Mouse (Mus musculus) hindbrain, embryonic 11.5 days (tissue): ENCODE results near the gene Fdxr. TPM values are rescaled to one million over a fixed set of nuclear protein-coding genes. Genes with fewer than 3 reads are reported as not detected.

Source experiments
- ATAC-seq: fragments of 200-750 bp; cut with Nextera tagmentation; 2 replicates; pipeline ENCODE4 v1.8.0; 2017; ENCODE audit warnings: mild to moderate bottlenecking, moderate TSS enrichment, moderate library complexity; ENCODE audit not compliant: low FRiP score
- DNase-seq: peaks from one replicate; pipeline ENCODE4 v3.0.0-alpha.2; 2015; ENCODE audit warnings: low spot score
- H3K27ac ChIP-seq: fragments of 300-500 bp; sonication (generic); 2 replicates; pipeline ENCODE4 v1.5.1; 2014; ENCODE audit warnings: mild to moderate bottlenecking, low read depth, low read length
- H3K27me3 ChIP-seq: fragments of 300-500 bp; sonication (generic); 2 replicates; pipeline ENCODE4 v1.6.1; 2014; ENCODE audit warnings: mild to moderate bottlenecking, low read length, moderate library complexity, mixed read lengths; ENCODE audit not compliant: control insufficient read depth, insufficient read depth
- H3K36me3 ChIP-seq: fragments of 300-500 bp; sonication (generic); 2 replicates; pipeline ENCODE4 v1.6.1; 2014; ENCODE audit warnings: mild to moderate bottlenecking, low read length, moderate library complexity, mixed read lengths; ENCODE audit not compliant: control insufficient read depth, insufficient read depth
- H3K4me1 ChIP-seq: fragments of 300-500 bp; sonication (generic); replicated peaks from 2 replicates; pipeline ENCODE4 v1.6.1; 2014; ENCODE audit warnings: low read length, mixed read lengths; ENCODE audit not compliant: control insufficient read depth, insufficient read depth
- H3K4me2 ChIP-seq: fragments of 300-500 bp; sonication (generic); replicated peaks from 2 replicates; pipeline ENCODE4 v1.6.1; 2014; ENCODE audit warnings: mild to moderate bottlenecking, low read depth, low read length
- H3K4me3 ChIP-seq: fragments of 300-500 bp; sonication (generic); 2 replicates; pipeline ENCODE4 v1.5.1; 2014; ENCODE audit warnings: low read depth, low read length
- H3K9ac ChIP-seq: fragments of 300-500 bp; sonication (generic); 2 replicates; pipeline ENCODE4 v1.6.1; 2014; ENCODE audit warnings: low read depth, low read length
- H3K9me3 ChIP-seq: fragments of 300-500 bp; sonication (generic); 2 replicates; pipeline ENCODE4 v1.6.1; 2016; ENCODE audit warnings: low read length; ENCODE audit not compliant: control insufficient read depth
- WGBS: fragments of 180-500 bp; shearing (Covaris S2); extraction: QIAGEN DNeasy Blood & Tissue Kit; methylation state at CpG from one replicate; pipeline ENCODE4 v1.1.7; 2014; 5-methylcytosine and 5-hydroxymethylcytosine counted together
- polyA plus RNA-seq: library from polyadenylated mRNA; unstranded; fragments of >200 nt; fragmentation: Nextera tagmentation; extraction: Ambion mirVana; gene quantifications from 2 replicates; pipeline ENCODE4 v1.2.1, GENCODE M21; 2014

The Fdxr gene
- polyA plus RNA-seq, 1 experiment from 2014 or later = 14.9 TPM

DNA sequence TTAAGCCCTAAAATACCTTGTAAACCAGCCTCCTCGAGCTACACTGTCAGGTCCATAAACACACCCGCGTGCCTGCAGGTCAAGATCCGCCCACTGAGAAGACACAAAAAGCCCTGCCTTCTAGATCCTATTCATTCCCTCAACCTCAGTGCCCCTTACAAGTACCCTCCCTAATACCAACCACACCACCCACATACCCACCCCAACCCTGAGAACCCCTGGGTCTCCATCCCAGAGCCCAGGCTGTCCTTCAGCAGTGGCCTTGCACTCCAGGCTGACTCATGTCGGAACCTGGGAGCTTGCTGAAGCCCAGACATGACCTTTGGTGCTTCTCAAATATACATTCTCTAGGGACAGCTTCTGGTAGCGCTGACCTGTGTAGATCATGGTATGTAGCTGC, 2.1 kb downstream of the Fdxr start:
- no peaks in the 10 kb centered on the region for H3K36me3 ChIP-seq
- no peak overlapping the region for H3K27ac ChIP-seq
- no peaks in the 10 kb centered on the region for H3K27me3 ChIP-seq
- 93% methylated on average over 6 of the region's 6 CpGs for WGBS
- DNase-seq (no peak), ATAC-seq (no peak)
- H3K9me3 ChIP-seq = no peaks in the 10 kb centered on the region
- H3K9ac ChIP-seq = no peak overlapping the region
- peaks cover 10% of the 10 kb centered on the region for H3K4me1 ChIP-seq
- no peak overlapping the region for H3K4me2 ChIP-seq
- no peak overlapping the region for H3K4me3 ChIP-seq

GRCm38 (mm10) chr11:115274178-115274577, 2.7 kb downstream of the Fdxr start:
- WGBS = 84% methylated on average over 7 of the region's 7 CpGs

DNA sequence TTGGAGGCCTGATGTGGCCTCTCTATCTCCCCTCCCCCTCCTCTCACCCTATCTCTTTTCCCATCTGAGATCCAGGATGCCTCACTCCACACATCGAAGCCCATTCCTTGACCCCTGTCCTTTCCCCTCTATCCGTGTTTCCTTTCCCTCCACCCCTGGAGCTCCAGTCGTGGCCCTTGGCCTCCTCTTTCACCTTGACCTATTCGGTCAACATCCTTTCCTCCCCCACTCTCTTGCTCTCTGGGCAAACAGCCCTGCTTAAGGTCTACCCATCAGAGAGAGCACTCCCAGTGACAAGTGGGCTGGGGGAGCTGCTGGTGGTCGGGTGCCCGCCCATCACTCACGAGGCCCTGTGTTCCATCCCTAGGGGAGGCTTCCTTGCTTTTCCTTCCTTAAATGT, 3.1 kb downstream of the Fdxr start:
- Histone ChIP-seq H3K4me2 (no peak overlapping the region), H3K36me3 (no peaks in the 10 kb centered on the region), H3K4me1 (peaks cover 12% of the 10 kb centered on the region), H3K27ac (no peak overlapping the region), H3K9ac (no peak overlapping the region), H3K27me3 (peaks cover 2% of the 10 kb centered on the region; the same call in 1 of the 2 replicates), H3K4me3 (no peak overlapping the region), H3K9me3 (no peaks in the 10 kb centered on the region)
- no peak for DNase-seq
- no peak for ATAC-seq
- WGBS = 64% methylated on average over 7 of the region's 7 CpGs

More at GRCm38 (mm10) chr11:115274178-115274577, 2.7 kb downstream of the Fdxr start:
- Histone ChIP-seq H3K9me3 (no peaks in the 10 kb centered on the region), H3K27ac (no peak overlapping the region), H3K27me3 (no peaks in the 10 kb centered on the region), H3K4me1 (peaks cover 12% of the 10 kb centered on the region), H3K36me3 (no peaks in the 10 kb centered on the region), H3K4me2 (no peak overlapping the region), H3K9ac (no peak overlapping the region), H3K4me3 (no peak overlapping the region)
- DNase-seq = no peak
- ATAC-seq = no peak

DNA sequence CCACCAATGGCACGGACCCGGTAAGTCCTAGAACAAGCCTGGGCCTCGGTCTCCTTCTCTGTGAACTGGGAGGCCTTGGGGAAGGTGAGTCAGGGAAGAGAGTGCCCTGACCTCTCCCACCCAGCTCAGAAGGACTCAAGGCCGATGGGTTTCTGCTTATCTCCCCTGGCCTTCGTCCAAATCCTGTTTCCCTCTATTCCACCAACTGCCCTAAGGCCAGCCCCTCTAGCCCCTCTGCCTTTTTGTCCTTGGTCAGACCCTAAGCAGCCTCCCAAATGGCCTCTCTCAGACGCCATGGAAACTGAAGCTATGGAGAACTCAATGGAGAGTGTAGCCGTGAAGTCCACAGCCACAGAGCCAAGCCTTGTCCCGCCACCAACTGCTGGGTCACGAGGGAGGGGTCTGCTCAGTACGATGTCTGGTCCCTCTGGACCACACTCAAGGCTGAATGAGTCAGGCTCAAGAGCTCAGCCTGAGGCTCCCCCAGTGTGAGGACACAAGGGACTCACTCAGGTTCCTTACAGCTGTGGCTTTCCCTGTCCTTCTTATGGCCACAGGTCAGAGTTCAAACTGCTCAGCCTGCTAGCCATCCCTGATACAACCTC, 3.9 kb downstream of the Fdxr start:
- Histone ChIP-seq H3K4me2 (no peak overlapping the region), H3K4me1 (peaks cover 12% of the 10 kb centered on the region), H3K27me3 (peaks cover 8% of the 10 kb centered on the region), H3K9me3 (no peaks in the 10 kb centered on the region), H3K9ac (no peak overlapping the region), H3K4me3 (no peak overlapping the region), H3K27ac (no peak overlapping the region), H3K36me3 (no peaks in the 10 kb centered on the region)
- ATAC-seq (no peak), DNase-seq (no peak)
- WGBS = 75% methylated on average over 10 of the region's 10 CpGs

DNA sequence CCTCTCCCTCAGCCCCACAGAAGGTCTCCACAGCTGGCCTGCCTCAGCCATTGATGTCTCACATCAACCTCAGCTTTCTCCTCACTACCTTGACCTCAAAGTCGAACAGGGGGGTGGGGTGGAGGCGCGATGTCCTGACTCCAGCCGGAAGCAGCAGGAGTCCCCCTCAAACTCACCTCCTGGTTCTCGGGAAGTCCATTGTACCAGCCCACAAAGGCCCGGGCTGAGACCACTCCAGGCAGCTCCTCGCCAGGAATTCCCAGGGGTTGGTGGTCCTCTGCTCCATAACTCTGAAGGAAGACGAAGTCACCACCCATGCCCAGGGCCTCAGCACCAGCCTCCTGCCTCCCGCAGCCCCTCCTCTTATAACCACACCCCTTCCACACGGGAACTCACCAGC, 5.4 kb downstream of the Fdxr start:
- Histone ChIP-seq H3K27ac (no peak overlapping the region), H3K9me3 (no peaks in the 10 kb centered on the region), H3K36me3 (no peaks in the 10 kb centered on the region), H3K9ac (no peak overlapping the region), H3K4me1 (peaks cover 17% of the 10 kb centered on the region), H3K4me3 (no peak overlapping the region), H3K4me2 (no peak overlapping the region), H3K27me3 (peaks cover 24% of the 10 kb centered on the region)
- ATAC-seq = no peak
- DNase-seq = no peak
- 66% methylated on average over 10 of the region's 10 CpGs for WGBS

DNA sequence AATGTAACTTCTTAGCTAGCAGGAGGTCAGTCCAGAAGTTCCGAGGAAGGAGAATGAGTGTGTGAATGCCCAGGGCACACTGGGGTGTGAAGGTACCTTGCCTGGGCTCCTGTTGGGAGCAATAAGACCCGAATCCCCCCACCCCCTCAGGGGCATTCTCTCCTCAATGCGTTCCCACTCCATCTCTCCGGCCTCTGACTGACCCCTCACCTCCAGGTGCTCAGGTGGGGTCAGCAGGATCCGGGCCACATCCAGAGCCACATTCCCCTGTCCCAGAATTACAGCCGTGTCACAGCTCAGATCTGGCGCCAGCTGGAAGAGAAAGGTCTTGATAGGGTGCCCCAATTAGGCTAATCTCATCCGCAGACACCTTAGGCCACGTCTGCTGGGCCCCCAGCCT, 5.8 kb downstream of the Fdxr start:
- H3K36me3 ChIP-seq = no peaks in the 10 kb centered on the region
- ATAC-seq = no peak

DNA sequence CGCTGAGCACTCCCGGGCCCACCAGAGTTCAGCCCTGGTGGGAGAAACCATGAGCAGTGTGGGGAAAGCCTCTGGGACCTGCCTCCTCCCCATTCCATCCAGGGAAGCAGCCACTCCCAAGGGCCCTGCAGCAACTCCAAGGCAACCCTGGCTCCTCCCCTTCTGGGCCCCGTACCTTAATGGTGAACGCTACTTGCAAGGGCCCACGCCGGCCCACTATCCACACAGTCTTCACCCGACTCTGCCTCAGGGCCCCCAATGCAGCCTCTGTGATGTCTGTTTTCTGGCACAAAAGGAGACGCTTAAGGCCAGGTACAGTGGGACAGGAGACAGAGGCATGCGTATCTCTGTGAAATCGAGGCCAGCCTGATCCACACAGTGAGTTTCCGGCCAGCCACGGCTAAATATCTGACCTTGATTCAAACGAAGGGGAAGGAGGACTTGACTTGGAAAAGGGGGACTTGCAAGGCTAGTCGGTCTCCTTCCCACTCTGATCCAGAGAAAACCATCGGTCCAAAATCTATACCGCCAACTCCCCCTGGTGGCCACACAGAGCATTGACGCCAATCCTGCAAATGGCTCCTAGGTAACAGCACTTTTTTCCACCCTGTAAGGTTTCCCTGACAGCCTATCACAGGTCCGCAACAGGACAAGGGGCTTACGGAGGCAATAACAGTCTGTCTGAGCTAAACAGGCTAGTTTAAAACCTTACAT, 6.5 kb downstream of the Fdxr start:
- ATAC-seq = peak; percentile 18; the same call in 1 of the 2 replicates
- WGBS = 34% methylated on average over 19 of the region's 19 CpGs
- no peak overlapping the region for H3K27ac ChIP-seq

More for the DNA sequence above, 5.8 kb downstream of the Fdxr start:
- H3K27me3 ChIP-seq = peaks cover 28% of the 10 kb centered on the region
- H3K4me3 ChIP-seq = no peak overlapping the region
- H3K27ac ChIP-seq = no peak overlapping the region
- WGBS = 78% methylated on average over 9 of the region's 9 CpGs
- DNase-seq = no peak
- peaks cover 19% of the 10 kb centered on the region for H3K4me1 ChIP-seq
- no peak overlapping the region for H3K4me2 ChIP-seq
- H3K9ac ChIP-seq = no peak overlapping the region
- no peaks in the 10 kb centered on the region for H3K9me3 ChIP-seq

GRCm38 (mm10) chr11:115269330-115270066, 7.4 kb downstream of the Fdxr start:
- 91% methylated on average over 27 of the region's 27 CpGs for WGBS
- Histone ChIP-seq H3K9ac (no peak overlapping the region), H3K27ac (no peak overlapping the region), H3K4me1 (peaks cover 18% of the 10 kb centered on the region), H3K27me3 (peaks cover 43% of the 10 kb centered on the region), H3K4me2 (no peak overlapping the region), H3K36me3 (no peaks in the 10 kb centered on the region), H3K9me3 (no peaks in the 10 kb centered on the region), H3K4me3 (no peak overlapping the region)
- DNase-seq (no peak), ATAC-seq (no peak)

More for the DNA sequence above, 6.5 kb downstream of the Fdxr start:
- H3K4me1 ChIP-seq = peaks cover 15% of the 10 kb centered on the region
- peaks cover 35% of the 10 kb centered on the region for H3K27me3 ChIP-seq
- no peak overlapping the region for H3K9ac ChIP-seq
- H3K36me3 ChIP-seq = no peaks in the 10 kb centered on the region
- no peaks in the 10 kb centered on the region for H3K9me3 ChIP-seq
- no peak overlapping the region for H3K4me3 ChIP-seq
- DNase-seq = peak; percentile 89
- H3K4me2 ChIP-seq = no peak overlapping the region
